Mouse (Mus musculus): ENCODE data around the gene Pip4p1. TPM values are rescaled to one million over a fixed set of nuclear protein-coding genes. Genes with fewer than 3 reads are reported as not detected.

Gene Pip4p1
- polyA plus RNA-seq, 1 experiment from 2014 or later = 93.1 TPM

GRCm38 (mm10) chr14:50897374-50897765 is 33.3 kb downstream of the Pip4p1 start, which contains the start of gene Klhl33:
Gene Klhl33 (minus strand): TSS chr14:50897507.
- 49% methylated on average over 7 of the region's 7 CpGs for WGBS
- Histone ChIP-seq H3K4me1 (replicated peaks; ENCODE audit: control insufficient read depth, insufficient read depth, low read length) (0 out of 2 replicates have a peak, but pooled peaks cover 5% of the 10 kb centered on the region), H3K27me3 (ENCODE audit: control insufficient read depth, insufficient read depth, low read length) (0 out of 2 replicates have a peak, but pooled peaks cover 6% of the 10 kb centered on the region), H3K36me3 (replicated peaks; ENCODE audit: control insufficient read depth, insufficient read depth) (no peaks in the 10 kb centered on the region), H3K9me3 (ENCODE audit: control insufficient read depth, low read length) (no peaks in the 10 kb centered on the region), H3K27ac (no peak within 1 kb of the TSS), H3K4me2 (replicated peaks) (peak within 1 kb of the TSS; percentile 66), H3K9ac (peak within 1 kb of the TSS; percentile 56), H3K4me3 (replicated peaks; ENCODE audit: low read length) (peak within 1 kb of the TSS; percentile 37)
- DNase-seq (ENCODE audit: low spot score) (no peak), ATAC-seq (ENCODE audit: low FRiP score) (no peak)

DNA sequence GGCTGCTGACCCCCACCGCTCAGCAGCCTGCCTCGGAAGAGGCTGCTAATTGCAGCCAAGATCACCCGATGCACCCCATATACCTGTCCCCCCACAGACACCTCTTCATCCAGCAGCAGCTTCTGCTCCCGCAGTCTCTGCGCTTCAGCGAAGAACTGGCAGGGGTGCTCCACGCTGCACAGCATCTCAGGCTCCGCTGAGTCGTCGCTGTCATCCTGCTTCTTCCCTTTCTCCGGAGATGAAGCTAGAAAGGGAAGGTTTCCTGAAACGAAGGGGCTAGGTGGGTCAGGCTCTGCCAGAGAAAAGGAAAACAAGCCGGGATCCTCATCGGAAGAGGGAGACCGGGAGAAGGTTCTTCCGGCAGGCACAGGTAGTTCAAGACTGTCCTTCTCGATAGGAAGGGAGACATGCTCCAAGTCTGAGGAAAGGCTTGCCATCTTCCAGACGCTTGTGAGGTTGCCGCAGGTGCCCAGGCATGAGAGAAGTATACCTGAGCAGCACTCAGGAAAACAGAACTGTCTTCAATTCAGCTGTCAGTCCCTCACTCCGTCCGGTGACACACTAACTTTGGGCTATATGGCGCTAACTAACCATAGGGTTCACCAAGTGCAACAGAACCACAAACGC is 33.8 kb downstream of the Pip4p1 start:
- WGBS = 18% methylated on average over 23 of the region's 23 CpGs
- Histone ChIP-seq H3K27ac (no peak overlapping the region), H3K4me1 (replicated peaks; ENCODE audit: control insufficient read depth, insufficient read depth, low read length) (0 out of 2 replicates have a peak, but pooled peaks cover 5% of the 10 kb centered on the region), H3K4me2 (replicated peaks) (peak overlapping the region; percentile 66), H3K9me3 (ENCODE audit: control insufficient read depth, low read length) (no peaks in the 10 kb centered on the region), H3K27me3 (ENCODE audit: control insufficient read depth, insufficient read depth, low read length) (0 out of 2 replicates have a peak, but pooled peaks cover 6% of the 10 kb centered on the region), H3K9ac (peak overlapping the region; percentile 56), H3K4me3 (replicated peaks; ENCODE audit: low read length) (peak overlapping the region; percentile 37), H3K36me3 (replicated peaks; ENCODE audit: control insufficient read depth, insufficient read depth) (no peaks in the 10 kb centered on the region)
- ATAC-seq (ENCODE audit: low FRiP score) (peak; percentile 61), DNase-seq (ENCODE audit: low spot score) (peak; percentile 39)

GRCm38 (mm10) chr14:50895985-50896746 is 34.5 kb downstream of the Pip4p1 start:
- H3K36me3 ChIP-seq (replicated peaks; ENCODE audit: control insufficient read depth, insufficient read depth) = no peaks in the 10 kb centered on the region
- H3K9ac ChIP-seq = peak overlapping the region; percentile 56
- DNase-seq (ENCODE audit: low spot score) (peak; percentile 51), ATAC-seq (ENCODE audit: low FRiP score) (peak; percentile 69)
- no peaks in the 10 kb centered on the region for H3K9me3 ChIP-seq (ENCODE audit: control insufficient read depth, low read length)
- peak overlapping the region; percentile 66 for H3K4me2 ChIP-seq (replicated peaks)
- 0 out of 2 replicates have a peak, but pooled peaks cover 5% of the 10 kb centered on the region for H3K4me1 ChIP-seq (replicated peaks; ENCODE audit: control insufficient read depth, insufficient read depth, low read length)
- 19% methylated on average over 19 of the region's 19 CpGs for WGBS
- 0 out of 2 replicates have a peak, but pooled peaks cover 6% of the 10 kb centered on the region for H3K27me3 ChIP-seq (ENCODE audit: control insufficient read depth, insufficient read depth, low read length)
- no peak overlapping the region for H3K27ac ChIP-seq
- H3K4me3 ChIP-seq (replicated peaks; ENCODE audit: low read length) = peak overlapping the region; percentile 37

GRCm38 (mm10) chr14:50895407-50895806 is 35.2 kb downstream of the Pip4p1 start:
- Histone ChIP-seq H3K9me3 (ENCODE audit: control insufficient read depth, low read length) (no peaks in the 10 kb centered on the region), H3K9ac (0 out of 2 replicates have a peak overlapping the region, but pooled peaks have one; percentile 3), H3K27ac (no peak overlapping the region), H3K36me3 (replicated peaks; ENCODE audit: control insufficient read depth, insufficient read depth) (no peaks in the 10 kb centered on the region), H3K4me2 (replicated peaks) (0 out of 2 replicates have a peak overlapping the region, but pooled peaks have one; percentile 66), H3K4me3 (replicated peaks; ENCODE audit: low read length) (no peak overlapping the region), H3K4me1 (replicated peaks; ENCODE audit: control insufficient read depth, insufficient read depth, low read length) (0 out of 2 replicates have a peak, but pooled peaks cover 5% of the 10 kb centered on the region), H3K27me3 (ENCODE audit: control insufficient read depth, insufficient read depth, low read length) (0 out of 2 replicates have a peak, but pooled peaks cover 6% of the 10 kb centered on the region)
- ATAC-seq (ENCODE audit: low FRiP score) = no peak
- DNase-seq (ENCODE audit: low spot score) = no peak

DNA sequence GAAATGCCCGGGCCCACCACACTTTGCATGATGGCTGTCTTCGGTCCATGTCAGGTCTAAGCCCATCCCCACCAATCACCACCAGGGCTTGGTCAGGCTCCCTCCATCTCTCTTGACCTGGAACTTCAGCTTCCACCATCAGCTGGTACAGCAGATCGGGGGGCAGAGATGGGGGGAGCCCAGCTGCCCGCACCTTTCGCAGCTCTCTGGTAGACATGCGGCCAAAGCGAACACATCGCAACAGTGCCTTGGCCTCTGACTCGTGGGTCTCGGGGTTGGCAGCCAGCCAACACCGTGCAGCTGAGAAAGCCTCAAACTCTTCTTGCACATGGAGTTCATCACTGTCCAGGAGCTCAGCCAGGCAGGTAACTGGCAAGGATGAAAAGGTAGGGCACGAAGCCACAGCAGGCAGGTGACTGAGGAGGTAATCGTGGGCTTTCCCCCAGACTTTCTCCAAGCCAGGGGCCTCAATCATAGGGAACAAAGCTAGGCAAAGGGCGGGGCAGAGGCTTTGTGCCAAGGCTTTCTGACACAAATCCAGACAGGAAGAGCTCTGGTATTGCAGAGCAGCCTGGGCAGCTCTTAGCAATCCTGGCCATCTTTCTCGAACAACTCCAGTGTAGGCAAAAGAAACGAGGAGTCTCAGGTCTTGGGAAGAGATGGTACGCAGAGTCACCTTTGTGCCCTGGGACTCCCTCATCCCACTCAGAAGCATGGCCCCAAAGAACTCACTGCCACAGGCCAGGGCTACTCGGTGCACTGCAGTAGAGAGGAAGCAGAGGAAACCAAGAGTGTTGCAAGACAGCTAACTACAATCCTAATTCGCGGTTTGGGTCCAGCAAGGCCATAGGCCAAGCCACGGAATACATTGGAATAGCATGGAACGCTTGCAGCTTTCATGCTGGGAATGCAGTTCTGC is 37.9 kb downstream of the Pip4p1 start:
- H3K4me2 ChIP-seq (replicated peaks) = no peak overlapping the region
- H3K4me3 ChIP-seq (replicated peaks; ENCODE audit: low read length) = no peak overlapping the region
- H3K9ac ChIP-seq = no peak overlapping the region
- no peaks in the 10 kb centered on the region for H3K9me3 ChIP-seq (ENCODE audit: control insufficient read depth, low read length)
- ATAC-seq (ENCODE audit: low FRiP score) (no peak), DNase-seq (ENCODE audit: low spot score) (no peak)
- H3K27me3 ChIP-seq (ENCODE audit: control insufficient read depth, insufficient read depth, low read length) = 0 out of 2 replicates have a peak, but pooled peaks cover 6% of the 10 kb centered on the region
- no peaks in the 10 kb centered on the region for H3K36me3 ChIP-seq (replicated peaks; ENCODE audit: control insufficient read depth, insufficient read depth)
- WGBS = 90% methylated on average over 22 of the region's 22 CpGs
- H3K4me1 ChIP-seq (replicated peaks; ENCODE audit: control insufficient read depth, insufficient read depth, low read length) = 0 out of 2 replicates have a peak, but pooled peaks cover 5% of the 10 kb centered on the region
- H3K27ac ChIP-seq = no peak overlapping the region

- Histone ChIP-seq H3K4me2 (replicated peaks) (no peak overlapping the region), H3K9me3 (ENCODE audit: control insufficient read depth, low read length) (no peaks in the 10 kb centered on the region), H3K9ac (no peak overlapping the region), H3K36me3 (replicated peaks; ENCODE audit: control insufficient read depth, insufficient read depth) (no peaks in the 10 kb centered on the region), H3K27me3 (ENCODE audit: control insufficient read depth, insufficient read depth, low read length) (no peaks in the 10 kb centered on the region), H3K27ac (no peak overlapping the region), H3K4me1 (replicated peaks; ENCODE audit: control insufficient read depth, insufficient read depth, low read length) (0 out of 2 replicates have a peak, but pooled peaks cover 5% of the 10 kb centered on the region), H3K4me3 (replicated peaks; ENCODE audit: low read length) (no peak overlapping the region)
- WGBS = 95% methylated on average over 7 of the region's 7 CpGs
- ATAC-seq (ENCODE audit: low FRiP score) (no peak), DNase-seq (ENCODE audit: low spot score) (no peak)
These were observed 38.6 kb downstream of the Pip4p1 start for GRCm38 (mm10) chr14:50892091-50892490.

DNA sequence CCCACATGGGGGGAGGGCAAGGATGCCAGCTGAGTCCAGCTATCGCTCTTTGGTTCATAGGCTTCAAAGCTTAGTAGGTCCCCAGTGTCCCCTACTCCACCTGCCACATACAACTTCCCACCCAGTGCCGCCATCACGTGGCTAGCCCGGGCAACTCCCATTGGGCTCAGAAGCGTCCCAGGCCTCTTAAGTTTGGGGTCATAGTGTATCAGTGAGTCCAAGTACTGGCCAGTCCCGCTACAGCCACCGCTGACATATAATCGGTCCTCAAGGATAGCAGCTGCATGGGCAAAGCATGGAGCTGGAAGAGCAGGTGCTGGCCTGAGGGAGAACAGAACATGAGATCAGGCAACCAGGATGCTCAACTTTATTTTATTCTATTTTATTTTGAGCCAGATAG is 39.0 kb downstream of the Pip4p1 start:
- Histone ChIP-seq H3K4me1 (replicated peaks; ENCODE audit: control insufficient read depth, insufficient read depth, low read length) (0 out of 2 replicates have a peak, but pooled peaks cover 5% of the 10 kb centered on the region), H3K4me3 (replicated peaks; ENCODE audit: low read length) (no peak overlapping the region), H3K36me3 (replicated peaks; ENCODE audit: control insufficient read depth, insufficient read depth) (no peaks in the 10 kb centered on the region), H3K27me3 (ENCODE audit: control insufficient read depth, insufficient read depth, low read length) (no peaks in the 10 kb centered on the region), H3K27ac (no peak overlapping the region), H3K9me3 (ENCODE audit: control insufficient read depth, low read length) (no peaks in the 10 kb centered on the region), H3K4me2 (replicated peaks) (no peak overlapping the region), H3K9ac (no peak overlapping the region)
- ATAC-seq (ENCODE audit: low FRiP score) = no peak
- 94% methylated on average over 8 of the region's 8 CpGs for WGBS
- DNase-seq (ENCODE audit: low spot score) = no peak

DNA sequence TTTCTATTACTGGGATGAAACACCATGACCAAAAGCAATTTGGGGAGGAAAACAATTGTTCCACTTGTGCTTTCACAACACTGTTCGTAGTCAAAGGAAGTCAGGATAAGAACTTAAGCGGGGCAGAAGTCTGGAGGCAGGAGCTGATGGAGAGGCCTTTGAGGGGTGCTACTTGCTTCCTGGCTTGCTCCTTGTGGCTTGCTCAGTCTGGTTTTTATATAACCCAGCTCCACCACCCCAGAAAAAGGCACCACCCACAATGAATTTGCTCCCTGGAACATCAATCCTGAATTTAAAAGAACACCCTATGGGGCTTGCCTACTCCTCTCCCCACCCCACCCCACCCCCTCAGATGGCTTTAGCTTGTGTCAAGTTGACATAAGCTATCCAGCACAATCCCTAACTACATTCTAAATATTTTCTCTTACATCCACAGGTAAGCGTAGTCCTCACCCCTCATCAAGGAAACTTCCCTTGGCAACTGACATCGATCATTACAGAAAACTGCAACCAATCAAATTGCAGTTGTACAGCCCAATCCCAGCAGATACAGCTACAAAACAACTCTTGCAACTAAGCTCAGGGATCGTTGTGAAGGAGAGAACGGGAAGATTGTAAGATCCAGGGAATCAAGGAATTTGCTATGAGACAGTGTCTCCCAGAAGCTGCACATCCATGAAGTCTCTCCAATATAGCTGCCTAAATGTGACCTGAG is 54.3 kb downstream of the Pip4p1 start:
- H3K27ac ChIP-seq = no peak overlapping the region
- no peak overlapping the region for H3K4me2 ChIP-seq (replicated peaks)
- ATAC-seq (ENCODE audit: low FRiP score) (no peak), DNase-seq (ENCODE audit: low spot score) (no peak)
- no peak overlapping the region for H3K9ac ChIP-seq
- no peak overlapping the region for H3K4me3 ChIP-seq (replicated peaks; ENCODE audit: low read length)
- H3K9me3 ChIP-seq (ENCODE audit: control insufficient read depth, low read length) = no peaks in the 10 kb centered on the region
- no peaks in the 10 kb centered on the region for H3K4me1 ChIP-seq (replicated peaks; ENCODE audit: control insufficient read depth, insufficient read depth, low read length)
- H3K27me3 ChIP-seq (ENCODE audit: control insufficient read depth, insufficient read depth, low read length) = no peaks in the 10 kb centered on the region
- WGBS = 88% methylated on average over 6 of the region's 6 CpGs
- no peaks in the 10 kb centered on the region for H3K36me3 ChIP-seq (replicated peaks; ENCODE audit: control insufficient read depth, insufficient read depth)
